Mouse (Mus musculus): ENCODE measurements around the gene Klrb1c. TPM values are rescaled to one million over a fixed set of nuclear protein-coding genes. Genes with fewer than 3 reads are reported as not detected.
"Not testable (repeated sequence)": the region's sequence is repeated elsewhere in the genome, so short reads cannot be mapped to it uniquely, and the experiment has no call there.

Klrb1c gene
- total RNA-seq, 2 experiments from 2014 or later = not detected

DNA sequence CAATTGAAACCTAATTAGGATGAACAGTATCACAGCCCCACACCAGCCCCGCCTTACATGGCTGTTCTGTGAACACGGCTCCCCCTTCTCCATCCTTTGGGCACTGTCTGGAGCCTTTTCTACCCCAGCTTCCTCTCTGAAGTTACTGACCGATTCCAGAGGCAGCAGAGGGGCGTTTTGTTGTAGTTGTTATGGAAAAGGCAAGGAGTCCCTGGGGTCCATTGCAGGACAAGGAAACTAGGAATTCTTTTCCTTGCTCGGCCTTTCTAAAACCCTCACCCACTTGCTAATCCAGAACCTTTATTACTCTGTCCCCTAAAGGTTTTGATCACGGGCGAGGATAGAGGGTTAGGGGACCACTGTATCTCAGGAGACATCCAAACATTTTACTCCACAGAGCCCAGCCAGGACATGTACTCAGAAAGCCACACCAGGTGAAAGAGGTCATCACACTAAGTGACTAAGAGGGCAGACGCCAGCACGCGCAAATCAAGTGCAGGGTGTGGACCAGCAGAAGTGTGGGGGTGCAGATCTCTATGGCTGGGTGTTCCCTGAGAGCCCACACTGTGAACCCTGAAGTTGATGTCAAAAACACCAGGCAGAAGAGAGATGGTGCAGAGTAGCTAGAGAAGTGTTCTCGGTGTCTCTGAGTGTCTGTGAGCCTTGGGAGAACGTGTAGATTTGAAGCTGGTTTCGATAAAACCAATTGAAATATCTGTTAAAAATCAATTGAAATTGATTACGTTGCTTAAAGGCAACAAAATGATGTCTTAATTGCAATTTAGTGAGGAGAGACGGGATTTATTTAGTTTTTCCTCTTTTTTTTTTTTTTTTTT, 9.1 kb upstream of the Klrb1c start:
- DNase-seq = peak; percentile 21 to 49

DNA sequence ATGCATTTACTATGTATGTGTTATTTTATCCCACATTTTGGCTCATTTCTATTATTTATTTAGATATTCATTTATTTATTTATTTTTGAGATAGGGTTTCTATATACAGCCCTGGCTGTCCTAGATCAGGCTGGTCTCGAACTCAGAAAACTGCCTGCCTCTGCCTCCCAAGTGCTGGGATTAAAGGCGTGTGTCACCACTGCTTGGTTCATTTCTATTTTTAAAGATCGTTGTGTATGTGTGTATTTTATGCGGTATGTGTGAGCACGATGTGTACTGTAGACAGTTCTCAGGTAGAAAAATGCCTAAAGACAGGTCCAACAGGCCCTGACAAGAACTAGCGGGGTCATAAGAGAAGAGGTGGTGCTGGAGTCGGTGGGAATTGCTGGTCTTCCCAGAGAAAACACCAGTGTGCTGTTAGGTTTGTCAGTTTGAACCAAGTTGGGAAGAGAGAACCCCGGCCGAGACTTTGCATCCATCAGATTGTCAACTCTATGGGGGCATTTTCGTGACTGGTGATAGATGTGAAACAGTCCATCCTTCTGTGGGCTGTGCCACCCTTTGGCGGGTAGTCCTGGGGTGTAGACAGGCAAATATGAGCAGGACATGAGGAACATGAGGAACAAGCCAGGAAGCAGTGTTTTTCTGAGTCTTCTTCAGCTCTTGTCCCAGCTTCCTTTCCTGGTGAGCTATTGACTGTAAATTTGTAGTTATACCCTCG, 8.3 kb upstream of the Klrb1c start:
- no peak for DNase-seq

DNA sequence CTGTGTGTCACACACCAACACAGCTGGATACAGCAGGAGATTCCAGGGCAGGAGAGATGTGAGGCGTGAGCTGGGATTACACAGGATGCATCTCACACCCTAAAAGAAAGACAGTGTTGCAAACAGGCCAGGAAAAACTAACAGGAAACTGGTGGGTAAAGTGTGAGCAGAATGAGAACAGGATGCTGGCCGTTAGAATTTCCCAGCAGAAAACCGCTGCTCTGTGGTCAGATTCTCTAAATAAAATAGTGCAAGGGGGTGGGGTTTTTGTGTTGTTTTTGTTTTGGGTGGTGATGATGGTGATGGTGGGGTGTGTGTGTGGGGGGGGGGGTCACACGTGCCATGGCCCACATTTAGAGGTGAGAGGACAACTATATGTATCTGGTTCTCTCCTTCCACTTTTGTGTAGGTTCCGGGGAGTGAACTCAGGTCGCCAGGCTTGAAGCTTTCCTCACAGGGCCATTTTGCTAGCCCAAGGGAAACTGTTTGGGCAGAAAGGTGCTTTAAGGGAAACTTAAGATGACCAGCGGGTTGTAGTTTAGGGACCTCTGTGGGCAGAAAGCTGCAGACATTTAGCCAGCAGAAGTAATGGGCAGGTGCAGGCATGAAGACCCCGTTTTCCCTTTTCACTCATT, 7.4 kb upstream of the Klrb1c start:
- DNase-seq = no peak

DNA sequence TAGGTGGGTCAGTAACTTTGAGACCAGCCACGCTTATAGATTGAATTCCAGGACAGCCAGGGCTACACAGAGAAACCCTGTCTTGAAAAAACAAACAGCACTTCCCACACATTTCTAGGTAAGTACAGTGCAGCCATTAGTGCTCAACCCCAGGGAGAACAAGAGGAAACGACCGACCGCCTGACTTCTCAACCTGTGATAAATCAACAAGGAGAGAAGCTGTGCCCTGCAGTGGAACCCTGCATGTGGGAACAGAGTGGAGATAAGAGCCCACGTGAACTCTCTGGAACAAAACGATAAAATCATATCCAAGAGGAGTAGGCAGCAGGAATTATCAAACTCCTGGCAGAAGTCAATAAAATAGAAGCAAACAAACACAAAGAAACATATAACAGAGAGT, 4.7 kb upstream of the Klrb1c start:
- no peak for DNase-seq

DNA sequence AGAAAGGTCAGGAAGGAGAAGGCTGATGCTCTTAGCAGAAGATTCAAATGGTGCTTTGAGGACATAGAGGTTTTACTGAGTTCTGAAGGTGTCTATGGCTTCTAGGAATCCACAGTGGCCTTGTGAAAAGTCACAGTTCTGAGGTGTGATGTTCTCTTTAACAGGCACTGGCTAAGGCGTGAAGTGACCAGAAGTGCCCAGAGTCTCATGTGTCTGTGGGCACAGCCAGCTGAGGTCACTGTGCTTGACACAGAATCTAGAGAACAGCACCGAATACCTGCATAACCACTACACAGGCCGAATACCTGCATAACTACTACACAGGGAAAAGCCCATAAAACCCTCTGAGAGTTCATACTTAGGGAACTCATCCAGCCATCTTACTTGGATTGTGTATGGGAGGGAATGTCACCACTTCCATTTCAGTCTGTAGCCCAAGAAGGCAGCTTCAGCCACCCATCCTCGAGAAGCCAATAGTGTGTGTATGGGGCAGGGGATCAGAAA, 1.5 kb upstream of the Klrb1c start:
- not testable (repeated sequence) for DNase-seq

DNA sequence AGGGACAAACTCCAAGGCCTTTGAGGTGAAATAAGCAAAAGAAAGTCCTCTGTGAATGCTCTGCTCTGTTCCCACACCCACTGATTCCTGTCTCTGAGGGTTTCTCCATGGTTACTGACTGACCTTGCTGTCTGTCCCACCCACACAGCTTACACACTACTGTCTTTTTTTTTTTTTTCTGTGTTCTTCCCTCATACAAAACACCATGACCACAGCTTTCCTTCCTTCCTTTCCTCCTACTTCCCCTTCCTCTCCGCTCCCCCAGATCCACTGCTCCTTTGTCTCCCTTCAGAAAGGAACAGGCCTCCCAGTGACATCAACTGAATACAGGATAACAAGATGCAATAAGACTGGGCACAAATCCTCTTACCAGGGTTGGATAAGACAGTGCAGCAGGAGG, 498 bp downstream of the Klrb1c start:
- DNase-seq = no peak

DNA sequence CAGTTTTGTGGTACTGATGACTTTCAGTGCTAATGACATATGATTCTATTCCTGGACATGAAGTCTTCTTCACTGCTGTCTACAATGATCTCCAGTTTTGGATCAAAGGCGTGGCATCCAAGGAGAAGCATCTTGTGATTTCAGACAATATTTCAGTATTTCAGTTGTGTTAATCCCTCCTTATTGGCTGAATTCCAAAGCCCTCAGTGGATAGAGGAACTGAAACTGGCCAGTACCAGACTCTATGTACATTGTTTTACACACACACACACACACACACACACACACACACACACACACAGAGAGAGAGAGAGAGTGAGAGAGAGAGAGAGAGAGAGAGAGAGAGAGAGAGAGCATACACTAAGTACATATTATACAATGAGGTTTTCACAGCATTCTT, 2.6 kb downstream of the Klrb1c start:
- DNase-seq = peak in 1 of 2 experiments; percentile 40

DNA sequence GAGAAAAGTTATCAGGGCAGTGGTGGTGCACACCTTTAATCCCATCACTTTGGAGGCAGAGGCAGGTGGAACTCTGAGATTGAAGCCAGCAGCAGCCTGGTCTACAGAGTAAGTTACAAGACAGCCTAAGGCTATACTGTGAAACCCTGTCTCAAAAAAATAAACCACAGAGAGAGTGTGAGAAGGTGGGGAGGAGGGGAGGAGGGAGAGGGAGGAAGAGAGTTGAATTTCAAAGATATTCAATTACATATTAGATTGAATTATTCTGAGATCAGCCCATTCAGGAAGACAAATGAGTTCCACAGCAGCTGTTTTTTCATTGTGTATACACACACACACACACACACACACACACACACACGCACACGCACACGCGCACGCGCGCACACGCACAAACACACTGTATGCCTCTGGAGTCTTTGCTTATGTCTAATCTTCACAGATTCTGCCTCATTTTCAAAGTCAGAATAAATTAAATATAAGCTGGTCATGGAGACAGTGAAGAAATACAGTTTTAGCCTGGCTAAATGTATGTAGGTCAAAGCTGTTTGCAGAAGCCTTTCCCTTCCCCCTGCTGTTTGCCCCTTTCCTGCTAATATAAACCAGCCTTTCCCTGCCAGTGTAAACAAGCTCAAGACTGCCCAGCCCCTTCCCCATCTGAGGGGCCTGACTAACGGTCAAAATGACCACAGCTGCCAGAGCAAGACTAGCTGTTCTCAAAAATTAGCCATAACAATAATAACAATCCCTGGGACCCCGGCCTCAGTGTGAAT, 19.3 kb downstream of the Klrb1c start:
- DNase-seq = no peak

DNA sequence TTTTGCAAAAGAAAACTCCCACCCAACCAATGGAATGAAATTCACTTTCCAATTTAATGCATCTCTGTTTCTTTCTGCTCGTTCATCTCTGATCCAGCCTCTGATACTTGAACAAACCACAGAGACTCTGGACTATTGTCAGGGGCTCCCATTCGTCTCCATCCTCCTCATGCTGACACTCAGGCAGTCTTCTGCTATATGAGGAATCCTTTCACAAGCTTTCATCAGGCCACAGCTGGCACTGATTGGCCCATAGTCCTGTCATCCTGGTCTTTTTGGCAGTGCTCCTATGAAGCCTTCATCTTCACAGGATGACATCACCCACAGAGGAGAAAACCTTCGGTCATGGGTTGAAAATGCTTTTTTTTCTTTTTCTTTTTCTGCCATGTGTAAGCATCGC, 21.0 kb downstream of the Klrb1c start:
- DNase-seq = no peak

DNA sequence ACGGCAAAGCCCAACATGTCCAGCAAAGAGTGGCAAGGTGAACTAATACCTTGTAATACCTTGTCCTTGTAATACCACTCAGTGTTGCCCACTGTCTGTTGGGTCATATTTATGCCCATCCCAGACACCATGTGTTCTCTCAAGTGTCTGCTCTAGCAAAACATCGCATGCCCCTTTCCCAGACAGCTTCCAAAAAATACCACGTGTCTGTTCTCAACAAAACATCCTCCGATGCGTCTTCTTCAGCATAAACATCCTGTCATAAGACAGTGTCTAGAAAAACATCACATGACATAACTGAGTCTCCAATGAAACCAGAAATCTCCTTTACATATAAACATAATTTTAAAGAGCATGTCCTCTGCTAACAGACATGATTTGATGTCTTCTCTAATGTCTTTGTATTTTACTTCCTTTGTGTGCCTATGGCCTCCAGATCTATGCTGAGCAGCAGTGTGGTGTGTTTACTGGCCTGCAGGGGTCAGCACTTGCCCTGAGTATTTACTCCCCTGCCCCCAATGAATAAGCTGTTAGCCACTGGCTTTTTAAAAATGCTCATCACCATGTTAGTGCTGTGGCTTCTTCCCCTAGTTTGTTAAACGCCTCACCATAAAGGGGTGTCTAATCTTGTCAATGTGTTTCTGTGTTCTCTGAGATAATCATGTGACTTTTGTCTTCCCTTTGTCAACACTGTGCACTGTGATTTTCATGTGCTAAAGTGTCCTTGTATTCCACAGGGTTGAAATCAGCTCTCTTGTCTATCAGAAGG, 22.3 kb downstream of the Klrb1c start:
- DNase-seq = peak; percentile 53 to 54

DNA sequence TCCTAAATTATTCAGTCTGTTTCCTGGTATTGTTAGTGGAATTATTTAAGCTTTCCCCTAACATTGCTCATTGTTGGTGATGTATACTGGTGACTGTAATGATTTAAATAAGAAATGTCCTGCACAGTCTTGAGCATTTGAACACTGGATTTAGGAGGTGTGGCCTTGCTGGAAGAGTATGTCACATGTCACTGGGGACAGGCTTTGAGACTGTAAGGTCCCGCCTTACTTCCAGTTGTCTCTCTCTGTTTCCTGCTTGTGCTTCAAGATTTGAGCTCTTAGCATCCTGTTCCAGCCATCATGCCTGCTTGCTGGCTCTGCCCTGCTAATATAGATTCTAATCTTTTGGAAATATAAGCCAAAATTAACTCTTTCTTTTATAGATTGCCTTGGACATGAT, 23.8 kb downstream of the Klrb1c start:
- no peak for DNase-seq

DNA sequence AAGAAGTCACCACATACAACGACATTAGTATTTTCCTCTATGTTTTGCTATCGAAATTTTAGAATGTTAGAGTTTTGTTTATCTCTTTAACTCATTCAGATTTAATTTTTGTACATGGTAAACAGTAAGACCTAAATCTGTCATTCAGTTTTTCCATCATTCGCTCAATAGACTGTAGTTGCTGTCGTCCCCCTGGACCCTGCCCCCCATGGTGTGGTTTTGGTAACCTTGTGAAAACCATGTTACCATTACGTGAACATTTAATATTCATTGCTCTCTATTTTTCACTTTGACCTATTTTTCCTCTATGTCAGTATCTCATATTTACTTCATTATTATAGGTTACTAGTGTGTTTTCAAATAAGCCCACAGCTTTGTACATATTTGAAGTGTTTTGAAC, 24.4 kb downstream of the Klrb1c start:
- no peak for DNase-seq

DNA sequence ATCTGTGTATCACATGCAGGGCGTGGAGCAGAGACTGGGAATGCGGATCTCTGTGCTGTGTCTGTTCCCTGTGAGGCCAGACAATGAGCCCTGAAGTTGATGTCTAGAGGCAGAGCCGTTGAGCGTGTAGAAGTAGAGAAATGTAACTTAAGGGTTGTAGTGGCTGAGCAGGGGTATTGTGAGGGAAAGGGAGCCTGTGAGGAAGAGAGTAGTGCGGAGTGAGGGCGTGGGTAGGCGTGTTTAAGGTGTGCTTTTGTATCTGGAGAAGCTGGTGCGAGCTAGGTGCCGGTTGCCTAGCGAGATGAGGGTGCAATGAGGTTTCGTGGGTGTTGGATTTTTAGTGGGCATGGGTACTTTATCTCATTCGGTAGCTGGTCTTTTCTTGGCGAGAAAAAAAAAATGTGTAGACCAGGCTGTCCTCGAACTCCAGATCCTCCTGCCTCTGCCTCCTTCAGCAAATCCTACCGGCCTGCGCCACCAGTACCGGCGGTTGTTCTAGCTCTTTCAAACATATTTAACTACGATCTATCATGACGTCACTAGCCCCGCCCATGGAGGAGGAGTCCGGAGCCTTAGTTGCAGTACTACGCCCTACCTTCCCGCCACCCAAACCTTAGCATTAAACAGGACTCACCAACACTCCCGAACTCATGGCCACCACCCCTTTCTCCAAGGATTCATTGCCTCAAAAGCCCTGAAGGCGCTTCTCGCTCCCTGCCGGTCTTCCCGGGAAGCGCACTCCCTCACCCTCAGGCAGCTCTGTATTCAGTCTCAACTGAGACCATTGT, 25.1 kb downstream of the Klrb1c start:
- DNase-seq = peak; percentile 97 to 98

DNA sequence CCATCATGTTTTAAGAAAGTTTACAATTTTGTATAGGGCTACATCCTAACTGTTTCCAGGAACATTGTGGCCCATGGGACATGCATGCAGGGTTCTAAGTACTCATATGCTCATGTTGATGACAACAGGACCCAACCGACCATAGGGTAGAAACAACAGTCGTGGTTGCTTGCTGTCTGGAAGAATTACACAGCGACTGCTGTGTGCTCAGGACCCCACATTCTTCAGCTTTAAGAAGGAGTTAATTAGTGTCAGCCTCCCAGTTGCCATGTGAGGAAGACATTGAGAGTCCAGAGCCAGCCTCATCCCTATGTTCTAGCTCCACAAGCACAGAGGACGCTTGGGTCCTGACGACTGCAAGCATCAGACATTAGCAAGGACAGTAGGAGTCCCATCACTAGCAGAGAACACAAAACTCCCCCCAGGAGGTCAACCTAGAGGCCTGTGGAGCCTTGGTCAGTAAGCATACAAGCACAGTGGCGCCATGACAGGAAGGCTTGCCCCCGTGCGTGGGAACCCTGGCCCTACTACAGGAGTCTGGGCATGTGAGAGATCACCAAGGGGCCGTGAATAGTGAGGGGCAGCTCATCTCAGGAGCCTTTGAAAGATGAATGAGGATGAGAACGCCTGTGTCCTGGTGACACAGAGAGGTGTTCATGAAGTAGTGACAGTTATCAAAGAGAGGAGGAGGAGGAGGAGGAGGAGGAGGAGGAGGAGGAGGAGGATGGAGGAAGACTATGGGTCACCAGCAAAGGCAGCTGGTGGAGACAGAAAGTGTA, 25.9 kb downstream of the Klrb1c start:
- not testable (repeated sequence) for DNase-seq

DNA sequence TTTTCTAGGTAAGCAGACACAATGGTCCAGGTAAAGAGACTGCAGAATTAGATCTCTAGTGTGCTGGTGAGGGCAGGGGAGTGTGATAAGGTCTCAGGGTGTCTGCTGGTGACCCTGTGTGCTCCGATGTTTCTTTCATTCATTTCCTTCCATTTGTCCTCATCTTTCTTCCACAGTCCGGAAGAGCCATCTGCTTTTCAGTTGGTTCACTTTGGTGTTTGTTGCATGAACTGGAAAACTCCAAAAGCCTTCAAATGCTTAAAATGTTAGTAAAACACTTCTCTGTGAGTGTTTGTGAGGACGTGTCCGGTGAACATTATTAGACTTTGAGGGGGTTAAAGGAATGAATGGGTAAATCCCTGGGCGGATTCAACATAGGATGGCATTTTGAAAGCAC, 27.9 kb downstream of the Klrb1c start:
- no peak for DNase-seq

DNA sequence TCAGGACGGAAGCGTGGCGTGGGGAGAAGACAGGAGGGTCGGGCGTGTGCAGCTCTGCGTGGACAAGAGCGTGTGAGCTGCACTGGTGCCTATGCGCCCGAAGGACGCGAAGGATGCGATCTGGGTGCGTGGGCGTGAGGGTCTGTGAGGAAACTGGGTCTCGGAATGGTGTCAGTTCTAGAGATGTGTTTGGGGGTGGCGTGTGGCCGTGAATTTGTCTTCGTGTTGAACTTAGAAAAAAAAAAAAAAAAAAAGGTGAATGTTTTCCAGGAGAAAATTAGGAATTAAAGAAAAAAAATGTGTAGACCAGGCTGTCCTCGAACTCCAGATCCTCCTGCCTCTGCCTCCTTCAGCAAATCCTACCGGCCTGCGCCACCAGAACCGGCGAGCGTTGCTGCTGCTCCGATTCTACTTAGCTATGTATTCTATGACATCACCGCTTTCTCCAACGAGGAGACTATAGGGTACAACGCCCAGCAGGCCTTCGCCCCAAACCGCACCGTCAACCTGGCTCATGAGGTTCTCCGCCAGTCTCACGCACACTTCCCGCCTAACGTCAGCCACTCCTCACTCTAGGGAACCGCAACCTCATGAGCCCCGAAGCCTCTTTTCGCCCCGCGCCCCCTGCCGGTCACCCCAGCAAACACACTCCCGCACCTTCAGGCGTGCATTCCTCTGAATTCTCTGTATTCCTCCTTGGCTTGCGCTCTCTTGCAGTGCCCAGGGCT, 28.4 kb downstream of the Klrb1c start:
- peak; percentile 91 to 96 for DNase-seq

DNA sequence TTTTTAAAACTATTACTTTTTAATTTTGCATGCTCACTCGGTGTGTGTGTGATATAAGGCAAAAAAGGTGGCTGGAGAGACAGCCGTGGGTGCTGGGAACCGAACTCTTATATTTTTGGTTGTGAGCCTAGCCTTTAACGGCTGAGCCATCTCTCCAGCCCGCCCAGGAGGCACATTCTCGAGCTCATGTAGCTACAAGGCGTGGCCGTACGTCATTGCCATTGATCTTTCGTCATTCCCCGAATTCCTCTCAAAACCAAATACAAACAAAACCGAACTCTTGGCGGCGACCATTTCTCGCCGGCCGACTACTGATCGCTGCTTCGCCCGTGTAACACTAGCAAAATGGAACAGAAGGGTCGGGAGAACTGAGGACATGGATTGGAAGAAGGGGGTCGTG, 29.0 kb downstream of the Klrb1c start:
- DNase-seq = peak; percentile 91 to 98

DNA sequence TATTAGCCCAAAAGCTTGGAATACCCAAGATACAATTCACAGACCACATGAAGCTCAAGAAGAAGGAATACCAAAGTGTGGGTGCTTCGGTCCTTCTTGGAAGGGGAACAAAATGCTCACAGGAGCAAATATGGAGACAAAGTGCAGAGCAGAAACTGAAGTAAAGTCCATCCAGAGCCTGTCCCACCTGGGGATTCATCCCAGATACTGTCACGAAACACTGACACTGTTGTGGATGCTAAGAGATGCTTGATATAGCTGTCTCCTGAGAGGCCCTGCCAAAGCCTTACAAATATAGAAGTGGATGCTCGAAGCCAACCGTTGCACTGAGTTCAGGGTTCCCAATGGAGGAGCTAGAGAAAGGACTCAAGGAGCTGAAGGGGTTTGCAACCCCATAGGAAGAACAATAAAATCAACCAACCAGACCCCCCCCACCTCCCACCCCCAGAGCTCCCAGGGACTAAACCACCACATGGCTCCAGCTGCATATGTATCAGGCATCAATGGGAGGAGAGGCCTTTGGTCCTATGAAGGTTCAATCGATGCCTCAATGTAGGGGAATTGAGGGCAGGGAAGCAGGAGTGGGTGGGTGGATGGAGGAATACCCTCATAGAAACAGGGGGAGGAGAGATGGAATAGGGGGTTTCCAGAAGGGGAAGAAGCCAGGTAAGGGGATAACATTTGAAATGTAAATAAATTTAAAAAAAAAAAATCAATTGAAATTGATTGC, 29.6 kb downstream of the Klrb1c start:
- DNase-seq = no peak
